Mouse (Mus musculus): Measurements from ENCODE around the gene Lzts3. TPM values are rescaled to one million over a fixed set of nuclear protein-coding genes. Genes with fewer than 3 reads are reported as not detected.
A peak's percentile ranks its signal among the peaks of the same experiment; 100 is the strongest.
"Not testable (repeated sequence)": the region's sequence is repeated elsewhere in the genome, so short reads cannot be mapped to it uniquely, and the experiment has no call there.

Lzts3 gene
- polyA plus RNA-seq, 1 experiment from 2014 or later = 10.5 TPM

GRCm38 (mm10) chr2:130655660-130656339 is 13.2 kb upstream of the Lzts3 start:
- Histone ChIP-seq H3K27ac (no peak overlapping the region), H3K4me3 (no peak overlapping the region), H3K9ac (no peak overlapping the region), H3K27me3 (no peaks in the 10 kb centered on the region), H3K4me1 (replicated peaks) (no peaks in the 10 kb centered on the region), H3K4me2 (no peak overlapping the region), H3K36me3 (peaks cover 92% of the 10 kb centered on the region), H3K9me3 (no peaks in the 10 kb centered on the region)
- WGBS = 92% methylated on average over 6 of the region's 6 CpGs
- ATAC-seq (ENCODE audit: low FRiP score) = no peak

- Histone ChIP-seq H3K9me3 (no peaks in the 10 kb centered on the region), H3K27me3 (no peaks in the 10 kb centered on the region), H3K9ac (no peak overlapping the region), H3K27ac (no peak overlapping the region), H3K36me3 (peaks cover 87% of the 10 kb centered on the region), H3K4me1 (replicated peaks) (no peaks in the 10 kb centered on the region), H3K4me3 (no peak overlapping the region), H3K4me2 (no peak overlapping the region)
- no peak for ATAC-seq (ENCODE audit: low FRiP score)
- 89% methylated on average over 1 of the region's 1 CpGs for WGBS
Measured at GRCm38 (mm10) chr2:130653760-130654159, 11.2 kb upstream of the Lzts3 start.

GRCm38 (mm10) chr2:130653303-130653702 is 10.7 kb upstream of the Lzts3 start:
- Histone ChIP-seq H3K9ac (no peak overlapping the region), H3K27ac (no peak overlapping the region), H3K4me1 (replicated peaks) (no peaks in the 10 kb centered on the region), H3K4me2 (no peak overlapping the region), H3K4me3 (no peak overlapping the region), H3K36me3 (peaks cover 83% of the 10 kb centered on the region), H3K27me3 (no peaks in the 10 kb centered on the region), H3K9me3 (no peaks in the 10 kb centered on the region)
- WGBS = 92% methylated on average over 2 of the region's 2 CpGs
- ATAC-seq (ENCODE audit: low FRiP score) = no peak

GRCm38 (mm10) chr2:130649028-130649427 is 6.4 kb upstream of the Lzts3 start:
- H3K36me3 ChIP-seq = peaks cover 48% of the 10 kb centered on the region
- H3K9me3 ChIP-seq; H3K4me3 ChIP-seq; H3K9ac ChIP-seq; H3K4me1 ChIP-seq (replicated peaks); H3K27me3 ChIP-seq; H3K27ac ChIP-seq; H3K4me2 ChIP-seq; ATAC-seq (ENCODE audit: low FRiP score): not testable (repeated sequence)
- WGBS = 81% methylated on average over 6 of the region's 6 CpGs

GRCm38 (mm10) chr2:130645198-130645597 is 2.6 kb upstream of the Lzts3 start:
- Histone ChIP-seq H3K27me3 (peaks cover 12% of the 10 kb centered on the region), H3K4me1 (replicated peaks) (peaks cover 20% of the 10 kb centered on the region), H3K4me2 (no peak overlapping the region), H3K4me3 (no peak overlapping the region), H3K36me3 (peaks cover 16% of the 10 kb centered on the region), H3K27ac (no peak overlapping the region), H3K9ac (no peak overlapping the region), H3K9me3 (no peaks in the 10 kb centered on the region)
- WGBS = 83% methylated on average over 4 of the region's 4 CpGs
- ATAC-seq (ENCODE audit: low FRiP score) = no peak

- H3K27me3 ChIP-seq = peaks cover 39% of the 10 kb centered on the region
- peak overlapping the region; percentile 84 for H3K27ac ChIP-seq
- peak overlapping the region; percentile 85 for H3K9ac ChIP-seq
- 0% methylated on average over 16 of the region's 27 CpGs for WGBS
- H3K4me3 ChIP-seq = peak overlapping the region; percentile 71
- peak overlapping the region; percentile 84 for H3K4me2 ChIP-seq
- no peaks in the 10 kb centered on the region for H3K9me3 ChIP-seq
- peaks cover 20% of the 10 kb centered on the region for H3K4me1 ChIP-seq (replicated peaks)
- ATAC-seq (ENCODE audit: low FRiP score) = peak; percentile 84
- H3K36me3 ChIP-seq = peaks cover 6% of the 10 kb centered on the region
Measured at GRCm38 (mm10) chr2:130642197-130642660, 374 bp downstream of the Lzts3 start.

GRCm38 (mm10) chr2:130641351-130642025 is 1.1 kb downstream of the Lzts3 start:
- WGBS = 76% methylated on average over 6 of the region's 6 CpGs
- Histone ChIP-seq H3K36me3 (no peaks in the 10 kb centered on the region), H3K9me3 (no peaks in the 10 kb centered on the region), H3K27me3 (peaks cover 46% of the 10 kb centered on the region), H3K27ac (no peak overlapping the region), H3K4me3 (peak overlapping the region; percentile 71), H3K9ac (peak overlapping the region; percentile 85), H3K4me1 (replicated peaks) (peaks cover 20% of the 10 kb centered on the region), H3K4me2 (peak overlapping the region; percentile 84)
- no peak for ATAC-seq (ENCODE audit: low FRiP score)

- Histone ChIP-seq H3K4me1 (replicated peaks) (peaks cover 41% of the 10 kb centered on the region), H3K9me3 (no peaks in the 10 kb centered on the region), H3K27me3 (peaks cover 68% of the 10 kb centered on the region), H3K4me3 (no peak overlapping the region), H3K4me2 (no peak overlapping the region), H3K9ac (no peak overlapping the region), H3K36me3 (peaks cover 15% of the 10 kb centered on the region), H3K27ac (no peak overlapping the region)
- ATAC-seq (ENCODE audit: low FRiP score) = no peak
- WGBS = 80% methylated on average over 6 of the region's 6 CpGs
Measured at GRCm38 (mm10) chr2:130639276-130639675, 3.3 kb downstream of the Lzts3 start.

- H3K27me3 ChIP-seq = peaks cover 77% of the 10 kb centered on the region
- H3K4me1 ChIP-seq (replicated peaks) = peaks cover 48% of the 10 kb centered on the region
- H3K4me3 ChIP-seq = no peak overlapping the region
- H3K4me2 ChIP-seq = no peak overlapping the region
- H3K9ac ChIP-seq = no peak overlapping the region
- H3K9me3 ChIP-seq = no peaks in the 10 kb centered on the region
- WGBS = 34% methylated on average over 16 of the region's 16 CpGs
- no peak for ATAC-seq (ENCODE audit: low FRiP score)
- no peak overlapping the region for H3K27ac ChIP-seq
- peaks cover 16% of the 10 kb centered on the region for H3K36me3 ChIP-seq
Measured at GRCm38 (mm10) chr2:130638101-130638611, 4.4 kb downstream of the Lzts3 start.

GRCm38 (mm10) chr2:130635847-130636246 is 6.8 kb downstream of the Lzts3 start:
- WGBS = 19% methylated on average over 21 of the region's 21 CpGs
- Histone ChIP-seq H3K4me1 (replicated peaks) (peaks cover 30% of the 10 kb centered on the region), H3K4me2 (peak overlapping the region; percentile 55; the same call in 1 of the 2 replicates), H3K27ac (no peak overlapping the region), H3K36me3 (peaks cover 16% of the 10 kb centered on the region), H3K4me3 (peak overlapping the region; percentile 3; the same call in 1 of the 2 replicates), H3K9me3 (no peaks in the 10 kb centered on the region), H3K9ac (peak overlapping the region; percentile 66; the same call in 1 of the 2 replicates), H3K27me3 (peaks cover 71% of the 10 kb centered on the region)
- no peak for ATAC-seq (ENCODE audit: low FRiP score)

- no peaks in the 10 kb centered on the region for H3K9me3 ChIP-seq
- peak overlapping the region; percentile 55 for H3K4me2 ChIP-seq
- peak overlapping the region; percentile 66 for H3K9ac ChIP-seq
- ATAC-seq (ENCODE audit: low FRiP score) = peak; percentile 9; the same call in 1 of the 2 replicates
- peaks cover 29% of the 10 kb centered on the region for H3K4me1 ChIP-seq (replicated peaks)
- peaks cover 16% of the 10 kb centered on the region for H3K36me3 ChIP-seq
- H3K27me3 ChIP-seq = peaks cover 63% of the 10 kb centered on the region
- 1% methylated on average over 37 of the region's 38 CpGs for WGBS
- H3K27ac ChIP-seq = no peak overlapping the region
- H3K4me3 ChIP-seq = peak overlapping the region; percentile 31
Measured at GRCm38 (mm10) chr2:130634739-130635411, 7.7 kb downstream of the Lzts3 start.
